Mouse (Mus musculus) layer of hippocampus, adult 2 months (tissue): ENCODE results near the gene Phf23. TPM values are rescaled to one million over a fixed set of nuclear protein-coding genes. Genes with fewer than 3 reads are reported as not detected.
"Not testable (repeated sequence)": the region's sequence is repeated elsewhere in the genome, so short reads cannot be mapped to it uniquely, and the experiment has no call there.

Experiments used
- DNase-seq, 2 experiments: peaks; one replicate each; pipeline ENCODE4 v3.0.0; 2022; ENCODE audit warnings: low spot score in 2 of 2
- H3K27ac ChIP-seq: fragments of 200-600 bp; 2 replicates; pipeline ENCODE4 v1.8.1; 2022
- H3K4me3 ChIP-seq: fragments of 200-600 bp; 2 replicates; pipeline ENCODE4 v1.8.1; 2022; ENCODE audit warnings: mild to moderate bottlenecking
- CTCF ChIP-seq: fragments of 200-600 bp; conservative IDR thresholded peaks from 2 replicates; pipeline ENCODE4 v1.8.1; 2022; ENCODE audit warnings: antibody characterized with exemption, mild to moderate bottlenecking, moderate library complexity
- long read RNA-seq, 2 experiments: library from polyadenylated mRNA; stranded (forward); transcript quantifications; one replicate each; pipeline ENCODE4 v2.0.0; 2021; ENCODE audit warnings: borderline mapping rate in 2 of 2
- total RNA-seq, 2 experiments: library from RNA; stranded (reverse); gene quantifications; 2 replicates each; pipeline ENCODE4 v1.2.3; 2021

The Phf23 gene
- total RNA-seq, result 10 to 100 TPM; 40.5 to 42.6 TPM
- long read RNA-seq, experiment 1, transcript Phf23-201 (5 exons, 2,006 nt), result major isoform, 23 of 34 reads
- long read RNA-seq, experiment 1, partial matches to known transcripts, result 4 of 34 reads
- long read RNA-seq, experiment 1, other reads (novel, unspliced or antisense), result 3 of 34 reads
- long read RNA-seq, experiment 2, transcript Phf23-201 (5 exons, 2,006 nt), result major isoform, 20 of 32 reads
- long read RNA-seq, experiment 2, partial matches to known transcripts, result 3 of 32 reads
- long read RNA-seq, experiment 2, other reads (novel, unspliced or antisense), result 2 of 32 reads

DNA sequence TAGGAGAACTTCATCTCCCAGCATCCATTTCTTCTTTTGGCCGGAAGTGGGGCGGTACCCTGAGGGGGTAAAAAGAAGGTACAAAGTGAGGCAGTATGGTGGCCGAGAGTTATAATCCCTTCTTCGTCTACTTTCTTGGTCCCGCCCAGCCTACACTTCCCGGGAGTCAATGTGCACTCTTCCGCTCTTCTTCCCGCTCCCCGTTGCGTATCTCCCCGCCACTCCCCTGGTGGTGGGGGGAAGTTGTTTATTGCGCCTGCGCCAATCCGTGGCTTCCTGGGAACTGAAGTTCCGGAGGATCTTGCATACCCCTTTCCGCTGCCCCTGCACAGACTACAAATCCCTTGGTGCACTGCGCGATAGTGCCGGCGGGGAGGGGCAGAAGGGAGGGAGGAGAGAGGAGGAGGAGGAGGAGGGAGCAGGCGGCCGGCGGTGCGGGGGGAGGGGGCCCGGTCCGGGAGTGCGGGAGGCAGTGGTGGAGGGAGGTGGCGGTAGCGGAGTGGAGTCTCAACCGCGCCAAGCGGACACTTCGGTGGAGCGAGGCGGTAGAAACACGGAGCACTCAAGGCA lies at the start of gene Phf23:
Gene Phf23 (plus strand): TSS at position 387 of the 570 bp plus-strand sequence.
- peak within 1 kb of the TSS; percentile 92 for H3K27ac ChIP-seq
- DNase-seq, result peak; percentile 95 to 99
- peak; percentile 76 for TF ChIP-seq CTCF
- peak within 1 kb of the TSS; percentile 83 for H3K4me3 ChIP-seq

DNA sequence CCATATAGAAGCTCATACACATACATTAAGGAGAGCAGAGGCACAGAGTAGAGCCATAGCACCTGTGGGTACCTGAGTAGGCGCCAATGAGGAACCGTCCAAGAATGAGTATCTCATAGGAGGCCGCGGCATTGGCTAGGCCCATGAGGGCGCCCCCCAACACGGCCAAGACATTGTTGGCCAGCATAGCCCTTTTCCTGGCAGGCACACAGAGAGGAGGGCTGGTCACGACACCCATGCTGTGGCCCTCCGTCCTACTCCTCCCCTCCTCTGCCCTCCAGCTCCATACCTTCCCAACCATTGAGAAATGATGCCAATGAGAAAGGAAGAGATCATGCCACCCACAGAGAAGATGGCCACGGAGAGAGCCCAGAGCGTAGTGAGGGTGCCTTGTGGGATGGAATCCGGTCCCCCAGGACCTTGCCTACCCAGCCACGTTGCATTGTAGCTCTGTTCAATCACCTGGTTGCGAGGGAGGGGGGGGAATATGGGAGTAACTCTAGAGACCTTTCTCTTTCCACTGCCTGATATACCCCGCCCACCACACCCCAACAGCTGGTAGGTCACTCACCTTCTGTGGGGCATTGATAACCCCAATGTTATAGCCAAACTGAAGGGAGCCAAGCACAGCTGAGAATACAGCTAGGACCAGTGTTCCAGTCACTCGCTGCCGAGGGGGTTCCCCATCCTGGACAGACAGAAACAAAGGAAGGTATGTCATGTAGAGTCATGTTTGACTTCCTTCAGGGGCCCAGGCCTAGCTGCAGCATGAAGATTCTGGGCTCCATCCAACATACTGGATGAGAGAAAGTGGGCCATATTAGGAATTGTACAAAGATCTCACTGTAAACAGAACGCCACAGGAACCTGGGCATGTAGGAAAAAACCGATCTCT lies 49.3 kb upstream of the Phf23 start:
- H3K4me3 ChIP-seq, result no peak overlapping the region
- no peak for DNase-seq
- TF ChIP-seq CTCF, result no peak
- H3K27ac ChIP-seq, result no peak overlapping the region

DNA sequence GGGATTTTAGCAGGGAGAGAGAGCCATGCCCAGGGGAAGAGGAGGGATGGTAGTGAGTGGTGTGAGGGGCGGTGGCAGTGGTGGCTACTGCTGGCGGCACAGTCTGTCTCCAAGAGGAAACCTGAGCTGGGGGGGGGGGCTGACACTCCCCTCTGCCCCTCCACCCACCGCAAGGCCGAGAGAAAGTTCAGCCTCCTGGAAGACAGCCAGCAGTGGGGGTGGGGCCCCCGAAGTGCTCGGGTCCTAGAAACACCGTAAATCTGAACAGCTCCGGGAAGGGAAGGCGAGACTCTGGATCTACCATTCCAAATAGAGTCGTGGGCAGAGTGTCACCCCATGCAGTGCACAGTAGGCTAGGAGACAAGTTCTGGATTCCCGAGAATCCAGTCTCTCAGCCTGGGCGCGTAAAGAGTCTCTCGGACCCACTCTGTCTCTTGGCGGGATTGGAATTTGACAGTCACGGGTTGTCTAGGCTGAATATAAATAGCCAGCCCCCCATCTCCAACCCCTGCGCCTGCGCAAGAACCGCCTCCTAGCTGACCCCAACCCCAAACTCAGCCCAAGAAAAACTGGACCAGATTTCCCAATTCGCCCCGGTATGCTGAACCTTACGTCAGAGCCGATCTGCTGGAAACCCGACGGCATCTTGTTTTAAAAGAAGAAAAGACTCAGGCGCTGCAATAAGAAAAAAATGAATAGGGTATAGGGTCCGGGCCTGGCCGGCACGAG lies 48.1 kb upstream of the Phf23 start:
- DNase-seq, result no peak
- H3K27ac ChIP-seq, result no peak overlapping the region
- peak overlapping the region; percentile 38 for H3K4me3 ChIP-seq
- no peak for TF ChIP-seq CTCF

DNA sequence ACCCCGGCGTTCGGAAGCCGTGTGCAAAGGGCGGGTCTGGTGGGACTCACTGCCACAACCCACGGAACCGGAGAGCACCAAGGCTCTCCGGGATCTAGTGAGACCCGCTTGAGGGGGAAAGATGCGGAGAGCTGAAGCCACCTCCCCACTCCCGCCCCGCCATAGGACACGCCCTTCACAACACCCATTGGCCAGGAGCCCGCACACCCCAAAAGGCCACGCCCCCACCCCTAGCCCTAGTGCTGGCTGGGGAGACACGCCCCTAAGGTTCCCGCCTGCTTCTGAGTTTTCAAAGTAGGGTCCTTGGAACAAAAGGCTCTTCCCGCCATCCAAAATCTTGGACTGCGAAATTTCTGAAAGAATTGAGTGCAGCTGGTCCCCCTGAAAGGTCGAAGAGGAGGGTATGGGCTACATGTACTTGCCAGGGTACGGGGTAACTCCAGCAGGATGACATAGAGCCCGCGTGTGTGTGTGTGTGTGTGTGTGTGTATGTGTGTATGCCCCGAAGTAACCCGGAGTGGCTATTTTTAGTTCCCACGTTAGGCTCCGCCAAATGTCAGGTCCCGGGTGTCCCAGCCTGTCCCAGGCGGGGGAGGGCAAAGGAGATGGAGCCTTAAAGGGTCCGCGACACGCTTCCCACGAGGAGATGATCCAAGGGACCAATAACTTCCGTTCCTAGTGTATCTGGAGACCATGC lies 47.4 kb upstream of the Phf23 start, which contains the start of gene Slc2a4:
Gene Slc2a4 (minus strand): TSS at position 123 of the 697 bp plus-strand sequence.
- TF ChIP-seq CTCF, result no peak
- DNase-seq, result peak; percentile 47 to 58
- peak within 1 kb of the TSS; percentile 38 for H3K4me3 ChIP-seq
- H3K27ac ChIP-seq, result no peak within 1 kb of the TSS

DNA sequence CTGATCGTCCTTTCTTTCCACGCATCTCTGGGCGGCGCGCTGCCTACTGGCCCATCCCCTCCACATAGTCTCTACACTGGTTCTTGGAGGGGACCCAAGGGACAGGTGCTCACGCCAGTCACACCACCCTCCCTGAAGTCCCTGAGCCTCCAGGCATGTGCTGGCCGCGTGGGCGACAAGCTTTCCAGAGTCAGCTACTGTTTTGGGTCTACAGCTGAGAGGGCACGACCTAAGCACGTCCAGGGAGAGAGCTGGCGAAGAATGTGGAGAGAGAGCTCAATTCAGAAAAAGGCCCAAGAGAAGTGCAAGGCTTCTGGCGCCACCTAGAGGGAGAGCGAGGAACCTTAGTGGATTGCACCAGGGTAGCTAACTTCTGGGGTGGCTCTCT lies 46.8 kb upstream of the Phf23 start:
- TF ChIP-seq CTCF, result peak; percentile 92
- Histone ChIP-seq H3K27ac (no peak overlapping the region), H3K4me3 (peak overlapping the region; percentile 38; the same call in 1 of the 2 replicates)

DNA sequence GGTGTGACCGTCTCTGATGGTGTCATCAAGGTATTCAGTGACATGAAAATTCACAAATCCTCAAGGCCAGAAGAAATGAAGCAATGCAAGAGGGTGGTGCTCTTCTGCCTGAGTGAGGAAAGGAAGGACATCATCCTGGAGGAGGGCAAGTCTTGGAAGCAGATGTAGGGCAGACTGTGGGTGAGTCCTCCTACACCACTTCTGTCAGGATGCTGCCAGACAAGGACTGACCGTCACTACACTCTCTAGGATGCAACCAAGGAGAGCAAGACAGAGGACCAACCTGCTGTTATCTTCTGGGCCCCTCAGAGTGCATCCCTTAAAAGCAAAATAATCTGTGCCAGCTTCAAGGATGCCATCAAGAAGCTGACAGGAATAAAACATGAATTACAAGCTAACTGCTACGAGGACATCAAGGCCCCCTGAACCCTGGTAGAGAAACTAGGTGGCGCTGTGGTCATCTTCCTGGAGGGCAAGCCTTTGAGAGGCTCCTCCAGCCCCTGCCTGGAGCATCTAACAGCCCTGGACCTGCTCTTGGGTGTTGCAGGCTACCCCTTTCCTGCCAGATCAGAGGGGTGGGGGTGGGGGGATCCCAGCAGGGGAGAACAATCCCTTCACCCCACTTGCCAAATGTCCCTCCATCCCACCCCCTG lies 44.6 kb upstream of the Phf23 start:
- peak; percentile 43 for TF ChIP-seq CTCF
- no peak for DNase-seq
- Histone ChIP-seq H3K4me3 (no peak overlapping the region), H3K27ac (no peak overlapping the region)

More for the DNA sequence above, 46.8 kb upstream of the Phf23 start:
- peak; percentile 46 to 76 for DNase-seq

DNA sequence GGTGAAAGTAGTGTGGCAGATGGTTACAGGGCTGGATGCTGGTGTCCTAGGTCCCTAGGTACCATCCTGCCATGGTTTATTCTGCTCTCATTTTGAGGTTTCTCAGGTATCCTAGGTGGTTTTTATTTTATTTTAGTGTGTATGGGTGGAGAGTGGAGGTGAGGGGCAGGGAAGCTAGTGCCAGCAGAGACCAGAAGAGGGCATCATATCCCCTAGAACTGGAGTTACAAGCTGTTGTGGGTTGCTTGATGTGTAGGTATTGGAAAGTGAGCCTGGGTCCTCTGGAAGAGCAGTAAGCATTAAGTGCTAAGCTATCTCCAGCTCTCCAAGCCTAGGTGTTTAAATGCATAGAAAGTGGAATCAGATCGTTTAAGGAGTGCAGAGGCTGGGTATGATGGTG lies 43.3 kb upstream of the Phf23 start:
- no peak overlapping the region for H3K4me3 ChIP-seq
- TF ChIP-seq CTCF, result no peak; the same call in 1 of the 2 replicates
- no peak for DNase-seq
- H3K27ac ChIP-seq, result no peak overlapping the region

DNA sequence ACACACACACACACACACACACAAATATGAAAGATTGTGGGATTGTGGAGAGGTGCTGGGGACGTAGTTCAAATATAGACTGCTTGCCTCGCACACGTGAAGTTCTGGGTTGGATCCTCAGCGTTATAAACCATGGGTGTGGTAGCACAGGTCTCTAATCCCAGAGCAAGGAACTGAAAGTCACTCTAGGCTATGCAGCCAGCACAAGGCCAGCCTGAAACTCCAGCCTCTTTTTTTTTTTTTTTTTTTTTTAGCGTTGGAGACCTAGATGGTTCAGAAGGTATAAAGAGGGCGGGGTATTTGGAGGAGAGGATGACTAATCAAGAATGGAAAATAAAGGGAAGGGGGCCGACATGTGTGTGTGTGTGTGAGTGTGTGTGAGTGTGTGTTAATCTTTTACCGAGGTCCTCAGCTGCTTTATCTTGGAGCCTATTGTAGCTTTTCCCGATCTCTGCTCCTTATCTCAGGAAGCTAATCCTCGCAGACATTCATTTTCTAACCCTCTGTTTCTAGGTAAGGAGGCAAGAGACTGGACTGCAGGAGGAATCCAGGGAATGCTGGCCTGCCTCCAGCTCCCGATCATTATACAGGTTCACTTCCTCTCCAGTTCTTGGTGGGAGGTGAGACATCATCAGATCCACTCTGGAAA lies 42.2 kb upstream of the Phf23 start:
- no peak for DNase-seq
- no peak overlapping the region for H3K27ac ChIP-seq
- no peak overlapping the region for H3K4me3 ChIP-seq
- no peak for TF ChIP-seq CTCF

DNA sequence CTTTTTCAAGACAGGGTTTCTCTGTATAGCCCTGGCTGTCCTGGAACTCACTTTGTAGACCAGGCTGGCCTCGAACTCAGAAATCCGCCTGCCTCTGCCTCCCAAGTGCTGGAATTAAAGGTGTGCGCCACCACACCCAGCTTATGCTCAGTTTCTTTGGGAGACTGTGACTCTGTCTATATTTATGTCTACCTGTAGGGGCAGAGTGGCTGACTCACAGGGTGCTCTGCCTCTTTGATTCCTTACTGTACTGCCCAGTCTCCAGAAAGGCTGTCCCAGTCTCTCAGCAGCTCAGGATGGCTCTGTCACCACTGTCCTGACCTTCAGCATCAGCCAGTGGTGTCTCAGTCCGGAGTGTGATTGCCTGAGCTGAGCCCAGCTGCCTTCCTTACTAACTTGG lies 40.0 kb upstream of the Phf23 start:
- H3K4me3 ChIP-seq, DNase-seq, H3K27ac ChIP-seq: not testable (repeated sequence)

DNA sequence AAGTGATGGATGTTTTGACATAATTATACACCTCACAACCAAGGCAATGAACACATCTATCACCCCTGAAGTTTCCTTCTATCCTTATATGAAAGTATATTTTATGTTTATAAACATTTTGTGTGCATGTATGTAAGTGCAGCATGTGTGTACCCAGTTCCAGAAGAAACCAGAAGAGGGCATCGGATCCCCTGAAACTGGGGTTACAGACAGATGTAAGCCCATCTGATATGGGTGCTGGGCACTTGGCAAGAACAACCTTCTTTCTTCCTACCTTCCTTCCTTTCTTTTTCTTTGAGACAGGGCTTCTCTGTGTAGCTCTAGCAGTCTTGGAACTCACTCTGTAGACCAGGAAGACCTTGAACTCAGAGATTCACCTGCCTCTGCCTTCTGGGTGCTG lies 39.4 kb upstream of the Phf23 start:
- DNase-seq, result no peak
- Histone ChIP-seq H3K27ac (no peak overlapping the region), H3K4me3 (no peak overlapping the region)
- TF ChIP-seq CTCF, result peak; percentile 43

DNA sequence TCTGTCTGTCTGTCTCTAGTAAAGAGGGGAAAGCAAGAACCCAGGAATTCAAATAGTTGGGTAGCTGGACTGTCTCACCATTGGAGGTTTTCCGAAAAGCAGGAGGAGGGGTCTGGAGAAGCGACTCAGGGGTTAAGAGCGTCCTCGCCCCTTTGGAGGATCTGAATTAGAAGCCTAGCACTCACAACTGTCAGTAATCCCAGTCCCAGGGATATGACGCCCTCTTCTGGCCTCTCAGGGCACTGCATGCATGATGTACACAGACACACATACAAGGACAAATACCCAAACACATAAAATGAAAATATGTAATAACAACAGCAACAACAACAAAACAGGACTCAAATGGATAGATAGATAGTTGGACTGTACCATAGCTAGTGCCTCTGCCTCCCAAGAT lies 35.0 kb upstream of the Phf23 start:
- Histone ChIP-seq H3K4me3 (no peak overlapping the region), H3K27ac (no peak overlapping the region)
- no peak for DNase-seq
- peak; percentile 58 for TF ChIP-seq CTCF
